In genomic region chr3:108306387-108306786, GRCm38 (mm10) we compare ENCODE assay signal across 16 mouse cellular contexts. TPM values are rescaled to one million over a fixed set of nuclear protein-coding genes. Genes with fewer than 3 reads are reported as not detected.
DNase-seq lines count a peak whose midpoint lies in the region; ATAC-seq and TF ChIP-seq lines count a peak whose summit lies in the region.
"Had no signal": no experiment of that assay in that cellular context is flagged by ENCODE, and none has a peak within 500 bp of the region (broad histone marks: within the 10 kb centered on the region; RNA-seq: fewer than 3 reads in every experiment).

No protein-coding gene starts in this region.

- H3K9ac ChIP-seq in heart, embryonic 12.5 days, result 0 out of 2 replicates have a peak overlapping the region, but pooled peaks have one; percentile 4
- H3K9ac ChIP-seq in lung, embryonic 16.5 days (ENCODE audit: low read length), result no peak overlapping the region
- no peak overlapping the region for H3K9ac ChIP-seq in embryonic facial prominence, embryonic 15.5 days
- H3K9ac ChIP-seq: liver, embryonic 14.5 days had no signal

- peak overlapping the region; percentile 47 for H3K4me2 ChIP-seq in heart, embryonic 12.5 days
- no peak overlapping the region for H3K4me2 ChIP-seq in lung, embryonic 16.5 days (ENCODE audit: low read depth, low read length)
- H3K4me2 ChIP-seq in embryonic facial prominence, embryonic 15.5 days (replicated peaks), result no peak overlapping the region
- H3K4me2 ChIP-seq in myocyte (ENCODE audit: low read depth), result peak overlapping the region; percentile 33

- 22% methylated on average over 3 of the region's 3 CpGs for WGBS in heart, embryonic 12.5 days
- WGBS in lung, embryonic 16.5 days, result 37% methylated on average over 3 of the region's 3 CpGs
- 45% methylated on average over 3 of the region's 3 CpGs for WGBS in embryonic facial prominence, embryonic 15.5 days
- 74% methylated on average over 3 of the region's 3 CpGs for WGBS in kidney, adult 2 months

- no peak for TF ChIP-seq POLR2A in myocyte (IDR thresholded peaks at IDR 0.05; ENCODE audit: insufficient read length, low read depth)
- no peak for TF ChIP-seq POLR2A in kidney, adult 2 months (IDR thresholded peaks at IDR 0.05; ENCODE audit: low read depth, low read length)

- H3K27ac ChIP-seq in heart, embryonic 12.5 days (ENCODE audit: poor library complexity, severe bottlenecking), result peak overlapping the region; percentile 91
- H3K27ac ChIP-seq in lung, embryonic 16.5 days (ENCODE audit: low read length), result peak overlapping the region; percentile 32; the same call in 1 of the 2 replicates
- H3K27ac ChIP-seq in embryonic facial prominence, embryonic 15.5 days (replicated peaks), result no peak overlapping the region
- no peak overlapping the region for H3K27ac ChIP-seq in kidney, adult 2 months (ENCODE audit: insufficient read depth, low read depth, low read length)
- H3K27ac ChIP-seq: liver, embryonic 14.5 days had no signal

- peak; percentile 36; the same call in 1 of the 2 replicates for ATAC-seq in heart, embryonic 12.5 days (ENCODE audit: insufficient number of reproducible peaks, low FRiP score)
- ATAC-seq in lung, embryonic 16.5 days (ENCODE audit: low read depth), result peak; percentile 6; the same call in 1 of the 2 replicates
- peak; percentile 78 for ATAC-seq in embryonic facial prominence, embryonic 15.5 days (ENCODE audit: insufficient number of reproducible peaks, low FRiP score, low TSS enrichment, low read depth)
- ATAC-seq: Patski had no signal

- no peaks in the 10 kb centered on the region for H3K27me3 ChIP-seq in heart, embryonic 12.5 days (replicated peaks)
- no peaks in the 10 kb centered on the region for H3K27me3 ChIP-seq in lung, embryonic 16.5 days (ENCODE audit: control insufficient read depth, insufficient read depth, low read depth, low read length)
- H3K27me3 ChIP-seq in embryonic facial prominence, embryonic 15.5 days, result no peaks in the 10 kb centered on the region
- peaks cover 6% of the 10 kb centered on the region for H3K27me3 ChIP-seq in myocyte (ENCODE audit: control insufficient read depth, insufficient read depth, insufficient read length)
- no peaks in the 10 kb centered on the region for H3K27me3 ChIP-seq in kidney, adult 2 months (replicated peaks; ENCODE audit: control insufficient read depth, insufficient read depth, low read length)
- H3K27me3 ChIP-seq: Patski had no signal

- H3K4me3 ChIP-seq in heart, embryonic 12.5 days, result no peak overlapping the region; the same call in 1 of the 2 replicates
- no peak overlapping the region for H3K4me3 ChIP-seq in lung, embryonic 16.5 days (ENCODE audit: low read length)
- no peak overlapping the region for H3K4me3 ChIP-seq in embryonic facial prominence, embryonic 15.5 days (replicated peaks)
- no peak overlapping the region for H3K4me3 ChIP-seq in myocyte
- H3K4me3 ChIP-seq in kidney, adult 2 months (ENCODE audit: insufficient read depth, low read depth, low read length), result no peak overlapping the region
- H3K4me3 ChIP-seq: erythroblast, embryonic 14.5 days had no signal

- H3K36me3 ChIP-seq in heart, embryonic 12.5 days, result peaks cover 15% of the 10 kb centered on the region
- peaks cover 2% of the 10 kb centered on the region; the same call in 1 of the 2 replicates for H3K36me3 ChIP-seq in lung, embryonic 16.5 days (ENCODE audit: control insufficient read depth, insufficient read depth, low read length)
- H3K36me3 ChIP-seq in embryonic facial prominence, embryonic 15.5 days, result no peaks in the 10 kb centered on the region
- no peaks in the 10 kb centered on the region for H3K36me3 ChIP-seq in myocyte (ENCODE audit: control insufficient read depth, insufficient read depth)
- H3K36me3 ChIP-seq in kidney, adult 2 months (ENCODE audit: control insufficient read depth, insufficient read depth, low read length), result no peaks in the 10 kb centered on the region

- no peak overlapping the region for H3ac ChIP-seq in myocyte (ENCODE audit: control insufficient read depth, insufficient read length)

- H3K9me3 ChIP-seq in heart, embryonic 12.5 days (replicated peaks), result no peaks in the 10 kb centered on the region
- no peaks in the 10 kb centered on the region for H3K9me3 ChIP-seq in lung, embryonic 16.5 days (ENCODE audit: control insufficient read depth, low read length)
- no peaks in the 10 kb centered on the region for H3K9me3 ChIP-seq in embryonic facial prominence, embryonic 15.5 days (replicated peaks)

- H3K4me1 ChIP-seq in heart, embryonic 12.5 days (replicated peaks), result peaks cover 40% of the 10 kb centered on the region
- peaks cover 20% of the 10 kb centered on the region for H3K4me1 ChIP-seq in lung, embryonic 16.5 days (replicated peaks; ENCODE audit: control insufficient read depth, insufficient read depth, low read length)
- peaks cover 4% of the 10 kb centered on the region for H3K4me1 ChIP-seq in embryonic facial prominence, embryonic 15.5 days
- H3K4me1 ChIP-seq in kidney, adult 2 months (ENCODE audit: control insufficient read depth, insufficient read depth, low read length), result no peaks in the 10 kb centered on the region

- no peaks in the 10 kb centered on the region for H3K79me2 ChIP-seq in myocyte (ENCODE audit: control insufficient read depth, insufficient read depth)

- DNase-seq in heart, adult 9 months (ENCODE audit: low spot score in 2 of 2), result no peak
- no peak for DNase-seq in lung, postnatal 36 days
- DNase-seq in right cerebral cortex, adult 2 months (ENCODE audit: low spot score in 2 of 2), result no peak
- DNase-seq in kidney, adult 2 months, result no peak
- DNase-seq: adrenal gland, postnatal 25 days; cerebellum, adult 8-10 months; retina, postnatal 1 day had no signal

- TF ChIP-seq CTCF in kidney, adult 2 months (conservative IDR thresholded peaks at IDR 0.05; ENCODE audit: insufficient read depth, insufficient read length, low read depth, low read length), result no peak

TF ChIP-seq in myocyte, 11 proteins besides CTCF, POLR2A, EP300 and RAD21:
- no peak for TF ChIP-seq MYOD1 (IDR thresholded peaks at IDR 0.05; ENCODE audit: control insufficient read depth in 1 of 3, insufficient read length in 2 of 3, low read depth in 2 of 3)

RNA-seq across cellular contexts. Expression of gene Sort1, which starts 22.5 kb away (rescaled TPM):
- 31.9 and 32.4 TPM in 2 replicates for polyA plus RNA-seq in heart, embryonic 12.5 days (2016; fragmentation: Nextera tagmentation; extraction: Ambion mirVana)
- polyA plus RNA-seq in lung, embryonic 16.5 days (2015; fragmentation: Nextera tagmentation; extraction: Ambion mirVana), result 13.7 and 14.3 TPM in 2 replicates
- polyA plus RNA-seq in embryonic facial prominence, embryonic 15.5 days (2015; fragmentation: Nextera tagmentation; extraction: Ambion mirVana), result 13.4 and 13.9 TPM in 2 replicates
- polyA plus RNA-seq in myocyte (2012; fragmentation: generic; extraction: Trizol), result 6.0 TPM
- polyA plus RNA-seq in kidney, adult 2 months (2012; rRNA removed), result 30.2 and 34.2 TPM in 2 replicates

RNA-seq across cellular contexts. Expression of gene Psma5, which starts 49.7 kb away (rescaled TPM):
- 193 and 194 TPM in 2 replicates for polyA plus RNA-seq in heart, embryonic 12.5 days (2016; fragmentation: Nextera tagmentation; extraction: Ambion mirVana)
- polyA plus RNA-seq in lung, embryonic 16.5 days (2015; fragmentation: Nextera tagmentation; extraction: Ambion mirVana), result 254 and 275 TPM in 2 replicates
- polyA plus RNA-seq in embryonic facial prominence, embryonic 15.5 days (2015; fragmentation: Nextera tagmentation; extraction: Ambion mirVana), result 263 and 265 TPM in 2 replicates
- 191 TPM for polyA plus RNA-seq in myocyte (2012; fragmentation: generic; extraction: Trizol)
- 43.2 and 55.0 TPM in 2 replicates for polyA plus RNA-seq in kidney, adult 2 months (2012; rRNA removed)

RNA-seq across cellular contexts. Expression of gene Mybphl, which starts 58.3 kb away (rescaled TPM):
- polyA plus RNA-seq in heart, embryonic 12.5 days (2016; fragmentation: Nextera tagmentation; extraction: Ambion mirVana), result 35.1 and 39.8 TPM in 2 replicates
- polyA plus RNA-seq in lung, embryonic 16.5 days (2015; fragmentation: Nextera tagmentation; extraction: Ambion mirVana), result 6.1 and 9.9 TPM in 2 replicates
- polyA plus RNA-seq in embryonic facial prominence, embryonic 15.5 days (2015; fragmentation: Nextera tagmentation; extraction: Ambion mirVana), result 0.12 TPM in 1 of 2 replicates, not detected in the other
- not detected for polyA plus RNA-seq in myocyte (2012; fragmentation: generic; extraction: Trizol)
- 0.06 TPM in 1 of 2 replicates, not detected in the other for polyA plus RNA-seq in kidney, adult 2 months (2012; rRNA removed)
- polyA plus RNA-seq: erythroblast, embryonic 14.5 days; large intestine, adult 2 months; Patski; stomach, embryonic 16.5 days had no signal

Comparison
In these comparisons a context has a peak if more than half of its experiments do, and no peak if none do; other contexts are left out.
1. ATAC-seq: peak in every context shown above with its lines; median percentile 78 in embryonic facial prominence, embryonic 15.5 days; 36 in heart, embryonic 12.5 days; 6 in lung, embryonic 16.5 days.
2. H3K27ac ChIP-seq: peak in heart, embryonic 12.5 days (single experiment) and lung, embryonic 16.5 days (single experiment); none in embryonic facial prominence, embryonic 15.5 days (single experiment) and kidney, adult 2 months (single experiment).
3. H3K4me2 ChIP-seq: peak in heart, embryonic 12.5 days (single experiment) and myocyte (single experiment); none in lung, embryonic 16.5 days (single experiment) and embryonic facial prominence, embryonic 15.5 days (single experiment).